Mouse (Mus musculus) kidney, adult 10 weeks (tissue): ENCODE measurements around the gene Mesp1. TPM values are rescaled to one million over a fixed set of nuclear protein-coding genes. Genes with fewer than 3 reads are reported as not detected.

Source experiments
- polyA plus RNA-seq: library from polyadenylated mRNA; stranded (reverse); fragments of 350-450 nt; fragmentation: Illumina TruSeq; extraction: RNeasy Lipid Tissue Mini Kit (QIAGEN cat#74804); gene quantifications from one replicate; pipeline ENCODE4 v1.2.3, GENCODE M21; 2014; ENCODE audit warnings: low read depth, low replicate concordance

Gene Mesp1
- polyA plus RNA-seq = not detected

DNA sequence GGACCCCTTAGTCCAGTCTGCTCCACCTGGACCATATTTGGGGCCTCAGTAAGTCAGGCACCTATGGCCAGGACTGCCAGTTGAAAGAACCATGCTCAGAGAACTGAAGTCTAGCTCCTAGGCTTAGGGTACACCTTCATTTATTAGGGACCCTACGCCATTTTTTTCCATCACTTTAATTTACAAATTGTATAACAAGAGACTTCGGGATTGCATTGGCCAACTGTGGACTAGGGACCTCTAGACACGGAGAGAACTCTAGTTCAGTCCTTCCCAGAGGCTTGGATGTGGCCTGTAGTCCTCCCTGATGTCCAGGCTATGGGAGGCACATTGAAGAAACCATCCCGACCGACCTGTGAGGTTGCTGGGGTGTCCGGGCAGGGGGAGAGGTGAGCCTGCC is at the start of gene Mesp1:
Gene Mesp1 (minus strand): TSS at position 101 of the 400 bp plus-strand sequence.

DNA sequence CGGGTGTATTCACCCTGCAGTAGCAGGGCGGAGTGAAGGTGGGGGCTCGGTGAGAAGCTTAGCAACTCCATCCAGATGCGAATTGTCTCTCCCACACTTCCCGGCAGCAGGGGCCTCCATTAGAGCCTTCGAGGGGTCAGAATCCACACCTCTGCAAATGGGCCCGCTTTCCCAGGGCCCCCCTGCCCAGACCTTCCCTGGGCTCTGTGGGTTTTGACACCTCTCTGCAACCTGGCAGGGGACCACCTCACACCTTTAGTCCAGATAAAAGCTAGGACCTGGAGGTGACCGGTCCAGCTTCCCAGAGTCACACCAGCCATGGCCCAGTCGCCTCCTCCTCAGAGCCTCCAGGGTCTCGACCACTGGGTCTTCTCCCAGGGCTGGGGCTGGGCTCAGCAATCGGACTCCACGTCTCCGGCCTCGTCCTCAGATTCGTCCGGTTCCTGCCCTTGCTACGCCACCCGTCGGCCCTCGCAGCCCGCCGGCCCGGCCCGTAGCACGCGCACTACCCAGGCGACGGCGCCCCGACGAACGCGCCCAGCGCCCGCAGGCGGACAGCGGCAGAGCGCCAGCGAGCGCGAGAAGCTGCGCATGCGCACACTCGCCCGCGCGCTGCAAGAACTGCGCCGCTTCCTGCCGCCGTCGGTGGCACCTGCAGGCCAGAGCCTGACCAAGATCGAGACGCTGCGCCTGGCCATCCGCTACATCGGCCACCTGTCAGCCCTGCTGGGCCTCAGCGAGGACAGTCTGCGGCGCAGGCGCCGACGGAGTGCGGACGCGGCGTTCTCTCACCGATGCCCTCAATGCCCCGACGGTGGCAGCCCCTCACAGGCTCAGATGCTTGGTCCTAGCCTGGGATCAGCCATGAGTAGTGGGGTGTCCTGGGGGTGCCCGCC is 17.3 kb upstream of the Mesp1 start, which contains the start of gene Mesp2:
Gene Mesp2 (plus strand): TSS at position 117 of the 896 bp plus-strand sequence.

DNA sequence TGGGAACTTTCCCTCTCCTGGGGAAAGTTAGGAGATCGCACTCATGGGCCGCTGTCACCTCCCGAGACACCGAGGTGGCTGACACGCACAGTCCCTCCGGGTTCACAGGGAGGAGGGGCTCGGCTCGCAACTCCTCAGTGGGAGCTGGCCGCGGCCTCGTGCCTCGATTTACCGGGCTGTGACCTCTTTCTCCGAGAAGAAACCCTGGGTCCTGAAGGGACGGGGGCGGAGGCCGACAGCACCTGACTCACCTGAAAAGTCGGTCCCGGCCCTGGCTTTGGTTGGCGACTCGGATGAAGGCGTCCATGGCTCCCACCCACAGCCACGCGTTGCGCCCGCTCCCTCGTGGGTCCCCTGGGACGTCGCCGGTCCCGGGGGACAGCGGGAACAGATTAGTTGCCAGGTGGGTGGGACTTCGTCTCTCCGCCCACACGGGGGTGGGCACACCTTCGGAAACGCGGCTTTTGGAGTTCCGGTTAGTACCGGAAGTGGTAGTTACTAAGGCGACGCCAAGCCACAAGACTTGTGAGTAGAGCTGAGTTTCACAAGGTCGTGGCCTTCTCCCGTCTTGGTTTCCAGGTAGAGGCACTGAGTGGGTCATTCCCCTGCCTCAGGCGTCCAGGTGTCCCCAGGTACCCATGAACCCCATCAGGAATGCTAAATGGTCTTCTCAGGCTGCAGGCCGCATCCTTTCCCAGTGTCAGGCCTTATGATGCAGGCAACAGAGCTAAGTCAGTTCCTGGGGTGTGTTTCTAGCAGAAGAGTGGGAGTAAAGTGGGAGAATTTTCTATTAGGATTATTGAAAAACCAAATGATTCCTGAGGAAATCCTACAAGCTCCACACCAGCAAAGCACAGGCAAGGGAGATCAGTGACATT is 50.7 kb downstream of the Mesp1 start, which contains the start of the genes Pex11a and Wdr93:
Gene Pex11a (minus strand): TSS at position 473 of the 878 bp plus-strand sequence.
Gene Wdr93 (plus strand): TSS at position 505 of the 878 bp plus-strand sequence.

Other genes starting within 250 kb of the Mesp1 start
- 20.4 TPM for gene Rhcg, start 176.1 kb downstream of the Mesp1 start, polyA plus RNA-seq
- 0.12 TPM for gene Ticrr, start 133.6 kb downstream of the Mesp1 start, polyA plus RNA-seq
- 0.20 TPM for gene Kif7, start 78.1 kb downstream of the Mesp1 start, polyA plus RNA-seq
- gene Plin1, start 60.9 kb downstream of the Mesp1 start, polyA plus RNA-seq = 1.1 TPM
- 40.0 TPM for gene Pex11a, start 50.7 kb downstream of the Mesp1 start, polyA plus RNA-seq
- 1.5 TPM for gene Wdr93, start 50.6 kb downstream of the Mesp1 start, polyA plus RNA-seq
- gene Mesp2, start 16.9 kb upstream of the Mesp1 start, polyA plus RNA-seq = not detected
- gene Anpep, start 67.3 kb upstream of the Mesp1 start, polyA plus RNA-seq = 36.1 TPM
- 42.6 TPM for gene Ap3s2, start 126.9 kb upstream of the Mesp1 start, polyA plus RNA-seq
- 10.0 TPM for gene Arpin, start 141.6 kb upstream of the Mesp1 start, polyA plus RNA-seq
- gene Zfp710, start 231.0 kb upstream of the Mesp1 start, polyA plus RNA-seq = 0.73 TPM